In genomic region chr5:25671051-25671450, GRCm38 (mm10) we compare ENCODE assay signal across 12 mouse cellular contexts.
"Had no signal": no experiment of that assay in that cellular context is flagged by ENCODE, and none has a peak within 500 bp of the region (broad histone marks: within the 10 kb centered on the region; RNA-seq: fewer than 3 reads in every experiment).

No protein-coding gene starts in this region.

- H3K4me1 ChIP-seq: liver, embryonic 12.5 days had no signal

- H3K9ac ChIP-seq: limb, embryonic 15.5 days; liver, embryonic 12.5 days; lung, embryonic 14.5 days; midbrain, embryonic 15.5 days; neural tube, embryonic 13.5 days had no signal

- H3K27ac ChIP-seq: limb, embryonic 15.5 days; liver, embryonic 12.5 days; midbrain, embryonic 10.5 days; midbrain, embryonic 15.5 days; neural tube, embryonic 13.5 days; stomach, postnatal 0 days had no signal

- H3K36me3 ChIP-seq: limb, embryonic 15.5 days; liver, embryonic 12.5 days; midbrain, embryonic 10.5 days; midbrain, embryonic 15.5 days; neural tube, embryonic 13.5 days had no signal

- ATAC-seq: liver, embryonic 12.5 days; midbrain, embryonic 15.5 days had no signal

- H3K4me3 ChIP-seq: limb, embryonic 15.5 days; liver, embryonic 12.5 days; midbrain, embryonic 10.5 days; midbrain, embryonic 15.5 days; neural tube, embryonic 13.5 days had no signal

- H3K4me2 ChIP-seq: liver, embryonic 12.5 days; lung, embryonic 14.5 days; midbrain, embryonic 15.5 days; neural tube, embryonic 13.5 days had no signal

- DNase-seq: kidney, postnatal 25 days; layer of hippocampus, adult 9-11 months; layer of hippocampus, postnatal 36 days; lung, embryonic 14.5 days; lung, postnatal 10 days; lung, postnatal 4 days had no signal

- H3K27me3 ChIP-seq: limb, embryonic 15.5 days; liver, embryonic 12.5 days; midbrain, embryonic 15.5 days; neural tube, embryonic 13.5 days had no signal

- H3K9me3 ChIP-seq: limb, embryonic 15.5 days; liver, embryonic 12.5 days; midbrain, embryonic 10.5 days; midbrain, embryonic 15.5 days; neural tube, embryonic 13.5 days had no signal
